Mouse (Mus musculus) ES-E14 (cell line): ENCODE results near the gene Serpinb8. TPM values are rescaled to one million over a fixed set of nuclear protein-coding genes. Genes with fewer than 3 reads are reported as not detected.

Experiments used
- DNase-seq: peaks from one replicate; pipeline ENCODE4 v3.0.0-alpha.2; 2013; ENCODE audit warnings: low read depth, low spot score
- H3K27ac ChIP-seq: 2 replicates; pipeline ENCODE4 v1.5.1; 2012; ENCODE audit warnings: low read depth, mild to moderate bottlenecking, low read length, moderate library complexity, mixed read lengths; ENCODE audit not compliant: poor library complexity, insufficient read depth, severe bottlenecking
- H3K36me3 ChIP-seq: 2 replicates; pipeline ENCODE4 v1.6.1; 2012; ENCODE audit warnings: mild to moderate bottlenecking, low read length, moderate library complexity, mixed read lengths; ENCODE audit not compliant: control insufficient read depth, poor library complexity, insufficient read depth, severe bottlenecking
- H3K4me1 ChIP-seq, 2 experiments: fragments of 150-350 bp in 1 of 2; sonication (generic) in 1 of 2; 2 replicates each; pipeline ENCODE4 v1.6.1; 2012; ENCODE audit warnings: low read length in 2 of 2, mild to moderate bottlenecking in 1 of 2, mixed read lengths in 1 of 2; ENCODE audit not compliant: control insufficient read depth in 2 of 2, insufficient read depth in 2 of 2, poor library complexity in 1 of 2
- H3K4me3 ChIP-seq, 2 experiments: fragments of 150-350 bp in 1 of 2; sonication (generic) in 1 of 2; 2 replicates each; pipeline ENCODE4 v1.5.1; 2012; ENCODE audit warnings: low read length in 2 of 2, low read depth in 1 of 2, mild to moderate bottlenecking in 1 of 2, mixed read lengths in 1 of 2; ENCODE audit not compliant: insufficient read depth in 1 of 2, poor library complexity in 1 of 2, severe bottlenecking in 1 of 2
- H3K9ac ChIP-seq: 2 replicates; pipeline ENCODE4 v1.6.1; 2012; ENCODE audit warnings: low read depth, mild to moderate bottlenecking, low read length, mixed read lengths; ENCODE audit not compliant: poor library complexity, insufficient read depth, severe bottlenecking
- H3K9me3 ChIP-seq: fragments of 150-350 bp; sonication (generic); 2 replicates; pipeline ENCODE4 v1.6.1; 2012; ENCODE audit warnings: low read depth, mild to moderate bottlenecking, low read length; ENCODE audit not compliant: control insufficient read depth, insufficient read depth
- CHD2 ChIP-seq: IDR thresholded peaks from 2 replicates; pipeline ENCODE4 v1.6.1; 2014; ENCODE audit warnings: mild to moderate bottlenecking, low read depth, low read length, inconsistent platforms
- HCFC1 ChIP-seq: IDR thresholded peaks from 2 replicates; pipeline ENCODE4 v1.6.1; 2012; ENCODE audit warnings: low read length, inconsistent platforms, borderline replicate concordance; ENCODE audit not compliant: insufficient read depth
- MAFK ChIP-seq: IDR thresholded peaks from 2 replicates; pipeline ENCODE4 v1.6.1; 2014; ENCODE audit warnings: mild to moderate bottlenecking, low read depth, low read length, inconsistent platforms; ENCODE audit not compliant: insufficient read depth
- ZC3H11A ChIP-seq: IDR thresholded peaks from 2 replicates; pipeline ENCODE4 v1.6.1; 2012; ENCODE audit warnings: low read depth, mild to moderate bottlenecking, inconsistent platforms, low read length, borderline replicate concordance
- ZNF384 ChIP-seq: IDR thresholded peaks from 2 replicates; pipeline ENCODE4 v1.6.1; 2012; ENCODE audit warnings: low read depth, low read length, inconsistent platforms
- in situ Hi-C, 2 experiments: fragments of 600-800 bp; cut with MboI; formaldehyde crosslinking; loops; one replicate each; pipeline ENCODE4 v1.15.1; 2025; ENCODE audit warnings: low sequenced_read_pairs in 2 of 2, inconsistent platforms in 1 of 2; ENCODE audit not compliant: unreplicated experiment in 2 of 2
- total RNA-seq: library from RNA; depleted of rRNA; stranded (reverse); fragments of 300-350 nt; gene quantifications from 2 replicates; pipeline ENCODE4 v1.2.3, GENCODE M21; 2012

Gene Serpinb8
- total RNA-seq, 1 experiment: 0.80 TPM

DNA sequence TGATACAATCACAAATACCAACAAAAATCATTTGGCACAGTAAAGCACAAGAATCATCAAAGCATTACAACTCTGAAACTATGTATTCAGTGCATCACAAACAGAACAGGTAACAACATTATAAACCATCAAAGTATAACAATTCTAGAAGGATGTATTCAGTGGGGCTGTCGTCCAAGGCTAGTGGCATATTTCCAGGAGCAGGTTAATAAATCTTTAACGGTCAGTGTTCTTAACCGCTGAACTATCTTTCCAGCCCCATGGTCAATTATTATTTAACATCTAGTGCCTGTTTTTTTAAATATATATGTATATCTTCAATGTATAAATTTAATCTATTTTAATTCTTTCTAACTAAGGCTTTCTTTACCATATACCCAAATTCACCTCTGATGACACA is 3.6 kb upstream of the Serpinb8 start:
- no peaks in the 10 kb centered on the region for H3K36me3 ChIP-seq
- in situ Hi-C loops: no loop called here
- H3K4me3 ChIP-seq: no peak overlapping the region
- TF ChIP-seq ZNF384: no peak
- TF ChIP-seq HCFC1: no peak
- no peak for TF ChIP-seq CHD2
- TF ChIP-seq ZC3H11A: no peak
- TF ChIP-seq MAFK: no peak
- peaks cover 0 to 3% of the 10 kb centered on the region in 2 experiments; a peak in 1 of 4 replicates for H3K4me1 ChIP-seq
- no peak overlapping the region for H3K27ac ChIP-seq
- H3K9me3 ChIP-seq: no peaks in the 10 kb centered on the region
- no peak overlapping the region for H3K9ac ChIP-seq
- no peak for DNase-seq

DNA sequence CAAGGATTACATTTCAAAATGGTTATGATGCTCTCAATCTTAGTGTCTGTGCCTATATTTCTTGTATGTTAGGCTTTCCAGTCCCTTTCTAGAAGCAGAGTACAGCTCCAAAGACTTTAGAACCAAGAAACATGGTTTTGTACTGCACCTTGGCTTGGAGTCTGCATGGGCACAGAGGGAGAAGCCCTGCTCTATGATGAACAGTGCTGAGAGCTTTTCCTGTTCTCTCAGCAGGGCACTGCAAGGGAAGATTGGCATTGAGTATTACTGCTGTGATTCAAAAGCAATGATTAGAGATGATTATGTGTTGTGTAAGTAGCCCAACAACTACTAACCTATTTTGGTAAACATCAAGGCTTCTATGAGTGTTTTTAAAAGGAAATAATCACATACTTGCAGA is 1.6 kb upstream of the Serpinb8 start:
- DNase-seq: no peak
- H3K9ac ChIP-seq: no peak overlapping the region
- no peak overlapping the region for H3K27ac ChIP-seq
- H3K9me3 ChIP-seq: no peaks in the 10 kb centered on the region
- in situ Hi-C loops: no loop called here
- H3K4me1 ChIP-seq: peaks cover 0 to 3% of the 10 kb centered on the region in 2 experiments; a peak in 1 of 4 replicates
- H3K4me3 ChIP-seq: no peak overlapping the region
- no peaks in the 10 kb centered on the region for H3K36me3 ChIP-seq
- no peak for TF ChIP-seq HCFC1
- TF ChIP-seq ZNF384: no peak
- no peak for TF ChIP-seq CHD2
- TF ChIP-seq MAFK: no peak
- no peak for TF ChIP-seq ZC3H11A

DNA sequence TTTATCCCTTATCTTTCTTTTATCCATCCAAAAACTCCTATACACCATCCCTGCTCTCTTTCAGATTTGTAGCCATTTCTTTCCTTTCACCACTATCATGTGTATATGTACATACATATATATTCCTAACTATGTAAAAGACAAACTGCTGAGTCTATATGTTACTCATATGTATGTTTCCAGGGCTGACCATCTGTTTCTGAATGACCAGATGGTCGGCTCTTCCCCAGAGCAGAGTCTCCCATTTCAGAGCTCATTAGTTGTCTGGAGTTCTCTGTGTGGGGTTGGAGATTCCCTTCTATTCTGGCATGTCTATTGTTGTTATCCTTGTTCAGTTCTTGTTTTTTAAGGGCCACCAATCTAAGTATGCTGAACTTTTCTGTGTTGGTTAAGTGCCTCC is 1.2 kb upstream of the Serpinb8 start:
- Histone ChIP-seq H3K36me3 (no peaks in the 10 kb centered on the region), H3K9me3 (no peaks in the 10 kb centered on the region), H3K9ac (no peak overlapping the region), H3K4me3 (no peak overlapping the region), H3K27ac (no peak overlapping the region), H3K4me1 (peaks cover 0 to 3% of the 10 kb centered on the region in 2 experiments; a peak in 1 of 4 replicates)
- no peak for TF ChIP-seq HCFC1
- no peak for TF ChIP-seq ZNF384
- no peak for TF ChIP-seq ZC3H11A
- TF ChIP-seq CHD2: no peak
- no peak for TF ChIP-seq MAFK
- DNase-seq: no peak
- in situ Hi-C loops: no loop called here

DNA sequence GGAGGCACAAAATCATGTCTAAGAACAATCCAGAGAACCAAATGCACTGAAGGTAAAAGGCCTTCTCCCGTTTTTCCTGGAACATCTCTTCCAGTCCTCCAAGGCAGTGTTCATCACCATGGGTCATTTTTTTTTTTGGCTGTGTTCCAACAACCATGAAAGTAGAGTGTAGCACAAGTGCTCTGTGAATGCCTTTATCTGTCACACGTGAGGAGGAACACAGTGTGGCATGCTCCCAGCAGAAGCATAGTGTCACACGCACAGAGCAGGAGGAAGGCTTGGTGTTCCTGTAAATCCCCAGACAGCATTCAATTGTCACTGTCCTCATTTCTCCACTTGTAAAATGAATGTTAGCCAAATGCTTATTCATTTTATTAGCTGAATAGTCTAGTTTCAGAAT is 2.8 kb downstream of the Serpinb8 start:
- no peak for DNase-seq
- H3K36me3 ChIP-seq: no peaks in the 10 kb centered on the region
- no peaks in the 10 kb centered on the region for H3K9me3 ChIP-seq
- in situ Hi-C loops: no loop called here
- TF ChIP-seq CHD2 (no peak), HCFC1 (no peak), ZC3H11A (no peak), MAFK (no peak), ZNF384 (no peak)
- no peak overlapping the region for H3K4me3 ChIP-seq
- H3K4me1 ChIP-seq: peaks cover 0 to 3% of the 10 kb centered on the region in 2 experiments; a peak in 1 of 4 replicates
- no peak overlapping the region for H3K9ac ChIP-seq
- H3K27ac ChIP-seq: no peak overlapping the region

DNA sequence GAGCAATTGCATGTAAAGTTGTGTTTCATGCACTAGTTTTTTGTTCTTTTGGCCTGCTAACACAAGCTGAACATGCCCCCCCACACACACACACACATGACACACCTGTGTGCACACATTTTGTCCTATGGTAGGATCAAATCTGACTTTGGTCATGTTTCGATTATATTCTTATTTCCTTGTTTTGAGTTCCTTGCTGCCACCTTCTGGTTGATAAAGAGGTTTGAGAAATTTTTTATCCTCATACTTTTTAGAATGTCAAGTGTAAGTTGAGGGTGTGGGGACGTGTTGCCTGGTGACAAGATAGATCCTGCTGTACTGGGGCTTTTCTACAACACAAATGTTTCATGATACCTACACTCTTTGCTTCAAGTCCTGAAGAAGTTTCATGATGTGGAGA is 3.7 kb downstream of the Serpinb8 start:
- Histone ChIP-seq H3K4me3 (no peak overlapping the region), H3K9me3 (no peaks in the 10 kb centered on the region), H3K4me1 (peaks cover 0 to 3% of the 10 kb centered on the region in 2 experiments; a peak in 1 of 4 replicates), H3K9ac (no peak overlapping the region), H3K27ac (no peak overlapping the region), H3K36me3 (no peaks in the 10 kb centered on the region)
- in situ Hi-C loops: no loop called here
- TF ChIP-seq ZNF384: no peak
- no peak for TF ChIP-seq HCFC1
- no peak for TF ChIP-seq MAFK
- TF ChIP-seq CHD2: no peak
- TF ChIP-seq ZC3H11A: no peak
- DNase-seq: no peak
